Mouse (Mus musculus): ENCODE measurements around the gene Hnrnpa0. TPM values are rescaled to one million over a fixed set of nuclear protein-coding genes. Genes with fewer than 3 reads are reported as not detected.
A peak's percentile ranks its signal among the peaks of the same experiment; 100 is the strongest.

Hnrnpa0 gene
- polyA plus RNA-seq, 1 experiment from 2014 or later = 57.9 TPM

- 89% methylated on average over 3 of the region's 3 CpGs for WGBS
- H3K4me1 ChIP-seq = peaks cover 30% of the 10 kb centered on the region
- H3K36me3 ChIP-seq = no peaks in the 10 kb centered on the region
- ATAC-seq (replicated peaks) = no peak
- H3K4me2 ChIP-seq (replicated peaks) = no peak overlapping the region
- H3K4me3 ChIP-seq = no peak overlapping the region
- no peaks in the 10 kb centered on the region for H3K27me3 ChIP-seq
- H3K9ac ChIP-seq (replicated peaks) = no peak overlapping the region
- no peak overlapping the region for H3K27ac ChIP-seq (replicated peaks)
- no peaks in the 10 kb centered on the region for H3K9me3 ChIP-seq
These were observed 4.1 kb downstream of the Hnrnpa0 start for GRCm38 (mm10) chr13:58124278-58124677.

DNA sequence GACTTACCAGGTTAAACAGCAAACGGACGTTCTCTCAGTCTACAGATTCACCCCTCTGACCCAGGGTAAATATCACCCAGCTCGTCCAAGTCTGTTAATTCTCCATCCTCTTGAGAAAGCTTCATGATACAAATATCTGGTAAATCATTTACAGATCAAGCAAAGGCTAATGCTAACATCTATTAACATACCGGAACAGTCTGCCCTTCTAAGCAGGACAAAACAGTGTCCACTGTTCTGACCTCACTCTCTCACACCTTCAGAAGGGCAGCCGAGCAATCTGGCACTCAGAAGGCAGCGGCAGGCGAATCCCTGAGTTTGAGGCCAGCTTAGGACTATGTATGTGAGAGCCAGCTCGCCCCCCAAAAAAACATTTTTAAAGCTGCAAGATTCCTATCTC lies 5.0 kb downstream of the Hnrnpa0 start:
- Histone ChIP-seq H3K4me2 (replicated peaks) (no peak overlapping the region), H3K9ac (replicated peaks) (no peak overlapping the region), H3K4me1 (peaks cover 30% of the 10 kb centered on the region), H3K27ac (replicated peaks) (no peak overlapping the region), H3K36me3 (no peaks in the 10 kb centered on the region), H3K27me3 (no peaks in the 10 kb centered on the region), H3K4me3 (no peak overlapping the region), H3K9me3 (no peaks in the 10 kb centered on the region)
- no peak for ATAC-seq (replicated peaks)
- WGBS = 76% methylated on average over 8 of the region's 8 CpGs

DNA sequence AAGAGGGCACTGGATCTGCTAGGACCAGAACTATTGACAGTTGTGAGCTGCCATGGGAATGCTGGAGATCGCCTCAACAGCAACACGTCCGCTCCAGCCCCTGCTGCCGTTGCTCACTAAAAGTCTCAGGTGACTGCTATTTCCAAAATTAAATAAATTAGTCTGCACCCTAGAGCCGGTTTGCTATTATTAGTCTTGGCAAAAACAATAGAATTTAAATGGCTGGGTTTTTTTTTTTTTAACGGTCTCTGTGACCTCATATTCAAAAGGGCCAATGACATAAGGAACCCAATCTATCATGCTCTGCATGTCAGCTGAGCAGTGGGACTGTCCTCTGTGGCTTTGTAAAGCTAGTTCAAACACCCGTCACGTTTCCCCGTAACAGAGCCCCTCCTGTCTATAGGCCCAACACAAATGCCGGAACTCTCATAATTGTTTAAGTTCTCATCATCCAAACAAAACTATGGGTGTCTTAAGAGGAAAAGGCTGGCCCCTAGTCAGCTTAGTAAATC lies 5.5 kb downstream of the Hnrnpa0 start:
- ATAC-seq (replicated peaks) = no peak
- 57% methylated on average over 10 of the region's 10 CpGs for WGBS

GRCm38 (mm10) chr13:58117318-58118017 lies 10.9 kb downstream of the Hnrnpa0 start:
- H3K4me2 ChIP-seq (replicated peaks) = no peak overlapping the region
- H3K4me1 ChIP-seq = peaks cover 12% of the 10 kb centered on the region
- ATAC-seq (replicated peaks) = no peak

More for the DNA sequence above, 5.5 kb downstream of the Hnrnpa0 start:
- peaks cover 30% of the 10 kb centered on the region for H3K4me1 ChIP-seq
- no peak overlapping the region for H3K9ac ChIP-seq (replicated peaks)
- H3K27me3 ChIP-seq = no peaks in the 10 kb centered on the region
- no peak overlapping the region for H3K27ac ChIP-seq (replicated peaks)
- no peaks in the 10 kb centered on the region for H3K36me3 ChIP-seq
- H3K4me3 ChIP-seq = no peak overlapping the region
- no peaks in the 10 kb centered on the region for H3K9me3 ChIP-seq
- no peak overlapping the region for H3K4me2 ChIP-seq (replicated peaks)

GRCm38 (mm10) chr13:58116801-58117200 lies 11.6 kb downstream of the Hnrnpa0 start:
- no peak for ATAC-seq (replicated peaks)
- Histone ChIP-seq H3K27me3 (no peaks in the 10 kb centered on the region), H3K36me3 (no peaks in the 10 kb centered on the region), H3K27ac (replicated peaks) (no peak overlapping the region), H3K9ac (replicated peaks) (no peak overlapping the region), H3K4me3 (no peak overlapping the region), H3K4me2 (replicated peaks) (no peak overlapping the region), H3K4me1 (peaks cover 16% of the 10 kb centered on the region), H3K9me3 (no peaks in the 10 kb centered on the region)
- 87% methylated on average over 2 of the region's 2 CpGs for WGBS

More at GRCm38 (mm10) chr13:58117318-58118017, 10.9 kb downstream of the Hnrnpa0 start:
- WGBS = 70% methylated on average over 8 of the region's 8 CpGs
- Histone ChIP-seq H3K36me3 (no peaks in the 10 kb centered on the region), H3K9me3 (no peaks in the 10 kb centered on the region), H3K27ac (replicated peaks) (no peak overlapping the region), H3K9ac (replicated peaks) (no peak overlapping the region), H3K27me3 (no peaks in the 10 kb centered on the region), H3K4me3 (no peak overlapping the region)

DNA sequence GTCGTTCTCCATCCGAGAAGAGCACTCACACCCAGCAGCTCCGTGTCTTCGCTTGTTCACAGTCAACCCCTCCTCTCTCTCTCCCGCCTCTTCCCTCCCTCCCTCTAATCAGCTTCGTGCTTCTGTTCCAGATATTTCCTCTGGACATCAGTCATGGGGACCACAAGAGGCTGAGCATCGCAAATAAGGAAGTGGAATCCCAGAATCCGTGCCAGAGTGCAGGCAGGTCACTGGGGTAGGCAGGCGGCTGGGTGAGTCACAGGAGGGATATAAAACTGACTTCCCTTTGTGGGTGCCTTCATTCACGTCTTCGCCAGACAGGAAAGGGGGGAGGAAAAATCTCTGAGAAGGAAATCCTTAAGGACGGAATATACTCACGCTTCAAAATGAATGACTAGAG lies 13.1 kb downstream of the Hnrnpa0 start:
- H3K27me3 ChIP-seq = no peaks in the 10 kb centered on the region
- H3K9ac ChIP-seq (replicated peaks) = no peak overlapping the region
- no peak for ATAC-seq (replicated peaks)
- H3K4me2 ChIP-seq (replicated peaks) = no peak overlapping the region
- no peak overlapping the region for H3K4me3 ChIP-seq
- 78% methylated on average over 13 of the region's 13 CpGs for WGBS
- no peaks in the 10 kb centered on the region for H3K36me3 ChIP-seq
- no peak overlapping the region for H3K27ac ChIP-seq (replicated peaks)
- peaks cover 16% of the 10 kb centered on the region for H3K4me1 ChIP-seq
- H3K9me3 ChIP-seq = no peaks in the 10 kb centered on the region

- peak within 1 kb of the TSS; percentile 56 for H3K4me3 ChIP-seq
- peak within 1 kb of the TSS; percentile 86 for H3K4me2 ChIP-seq (replicated peaks)
- H3K9me3 ChIP-seq = no peaks in the 10 kb centered on the region
- peak within 1 kb of the TSS; percentile 70 for H3K9ac ChIP-seq (replicated peaks)
- peaks cover 16% of the 10 kb centered on the region for H3K4me1 ChIP-seq
- peak within 1 kb of the TSS; percentile 91 for H3K27ac ChIP-seq (replicated peaks)
- no peaks in the 10 kb centered on the region for H3K27me3 ChIP-seq
- no peaks in the 10 kb centered on the region for H3K36me3 ChIP-seq
- whole genome bisulfite sequencing = under 1% methylated on average over 35 of the region's 35 CpGs
- peak; percentile 88 for ATAC-seq (replicated peaks)
These were observed 15.1 kb downstream of the Hnrnpa0 start, which contains the start of gene Klhl3 for GRCm38 (mm10) chr13:58113061-58113900. Gene Klhl3 (minus strand): TSS chr13:58113592.

GRCm38 (mm10) chr13:58112601-58113041 lies 15.7 kb downstream of the Hnrnpa0 start:
- H3K4me3 ChIP-seq = peak overlapping the region; percentile 56
- H3K36me3 ChIP-seq = no peaks in the 10 kb centered on the region
- peak overlapping the region; percentile 91 for H3K27ac ChIP-seq (replicated peaks)
- H3K4me1 ChIP-seq = peaks cover 16% of the 10 kb centered on the region
- WGBS = 14% methylated on average over 11 of the region's 11 CpGs
- peak overlapping the region; percentile 70 for H3K9ac ChIP-seq (replicated peaks)
- peak overlapping the region; percentile 86 for H3K4me2 ChIP-seq (replicated peaks)
- H3K27me3 ChIP-seq = no peaks in the 10 kb centered on the region
- 0 out of 2 replicates have a peak, but pooled peaks have one; percentile 23 for ATAC-seq (replicated peaks)
- no peaks in the 10 kb centered on the region for H3K9me3 ChIP-seq

GRCm38 (mm10) chr13:58112191-58112590 lies 16.2 kb downstream of the Hnrnpa0 start:
- no peak for ATAC-seq (replicated peaks)
- 70% methylated on average over 10 of the region's 10 CpGs for WGBS
- no peaks in the 10 kb centered on the region for H3K9me3 ChIP-seq
- peak overlapping the region; percentile 86 for H3K4me2 ChIP-seq (replicated peaks)
- no peak overlapping the region for H3K9ac ChIP-seq (replicated peaks)
- peak overlapping the region; percentile 56 for H3K4me3 ChIP-seq
- peak overlapping the region; percentile 91; the same call in 1 of the 2 replicates for H3K27ac ChIP-seq (replicated peaks)
- H3K4me1 ChIP-seq = peaks cover 16% of the 10 kb centered on the region
- H3K27me3 ChIP-seq = no peaks in the 10 kb centered on the region
- no peaks in the 10 kb centered on the region for H3K36me3 ChIP-seq

DNA sequence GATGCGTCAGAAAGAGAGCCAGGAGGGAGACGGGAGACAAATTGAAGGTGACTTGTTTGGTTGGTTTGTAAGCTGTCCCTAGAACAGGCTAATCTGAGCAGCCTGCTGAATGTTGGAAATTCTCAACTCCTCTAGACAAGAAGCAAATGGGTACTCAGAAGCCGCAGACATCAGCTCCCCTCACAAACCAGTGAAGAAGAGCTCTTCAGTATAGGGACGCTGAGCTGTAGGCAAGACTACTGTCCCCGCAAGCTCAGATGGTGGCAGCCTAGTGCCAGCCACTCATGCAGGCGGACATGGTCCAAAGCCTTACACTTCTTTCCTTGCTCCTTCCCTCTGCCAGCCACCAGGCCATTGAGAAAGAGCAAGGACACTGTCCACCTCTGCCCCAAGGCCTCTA lies 17.1 kb downstream of the Hnrnpa0 start:
- 97% methylated on average over 6 of the region's 6 CpGs for WGBS
- Histone ChIP-seq H3K4me3 (no peak overlapping the region), H3K9me3 (no peaks in the 10 kb centered on the region), H3K36me3 (no peaks in the 10 kb centered on the region), H3K4me2 (replicated peaks) (no peak overlapping the region), H3K9ac (replicated peaks) (no peak overlapping the region), H3K27me3 (no peaks in the 10 kb centered on the region), H3K27ac (replicated peaks) (no peak overlapping the region), H3K4me1 (peaks cover 16% of the 10 kb centered on the region)
- ATAC-seq (replicated peaks) = no peak

DNA sequence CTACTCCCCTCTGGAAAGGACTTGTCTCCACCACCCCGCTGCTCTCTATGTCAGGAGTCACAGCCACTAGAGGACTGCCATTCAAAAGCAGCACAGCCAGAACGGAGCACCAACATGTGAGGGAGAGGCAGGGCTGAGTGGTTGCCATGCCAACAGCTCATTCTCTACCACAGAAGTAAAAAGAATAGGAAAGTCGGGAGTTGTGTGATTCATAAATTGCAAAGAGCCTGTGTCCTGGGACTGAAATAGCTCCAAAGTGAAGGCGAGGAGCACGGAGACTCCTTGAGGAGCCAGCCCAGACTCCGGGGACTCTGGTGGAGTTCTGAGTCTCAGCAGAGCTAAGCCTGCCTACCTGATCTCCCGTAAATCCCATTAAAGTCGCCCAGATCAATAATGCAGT lies 37.7 kb downstream of the Hnrnpa0 start:
- peaks cover 16% of the 10 kb centered on the region for H3K4me1 ChIP-seq
- no peak overlapping the region for H3K4me3 ChIP-seq
- H3K9ac ChIP-seq (replicated peaks) = no peak overlapping the region
- 7% methylated on average over 8 of the region's 8 CpGs for WGBS
- peak overlapping the region; percentile 37; the same call in 1 of the 2 replicates for H3K27ac ChIP-seq (replicated peaks)
- H3K36me3 ChIP-seq = no peaks in the 10 kb centered on the region
- ATAC-seq (replicated peaks) = peak; percentile 94
- H3K4me2 ChIP-seq (replicated peaks) = peak overlapping the region; percentile 12
- H3K27me3 ChIP-seq = no peaks in the 10 kb centered on the region
- no peaks in the 10 kb centered on the region for H3K9me3 ChIP-seq

GRCm38 (mm10) chr13:58084396-58084795 lies 44.0 kb downstream of the Hnrnpa0 start:
- 95% methylated on average over 5 of the region's 5 CpGs for WGBS
- Histone ChIP-seq H3K9me3 (no peaks in the 10 kb centered on the region), H3K27me3 (no peaks in the 10 kb centered on the region), H3K4me2 (replicated peaks) (no peak overlapping the region), H3K27ac (replicated peaks) (no peak overlapping the region), H3K4me3 (no peak overlapping the region), H3K9ac (replicated peaks) (no peak overlapping the region), H3K36me3 (no peaks in the 10 kb centered on the region), H3K4me1 (no peaks in the 10 kb centered on the region)
- ATAC-seq (replicated peaks) = no peak

All from forebrain, embryonic 15.5 days (tissue).